Mouse (Mus musculus): ENCODE data around the gene Igtp.

DNA sequence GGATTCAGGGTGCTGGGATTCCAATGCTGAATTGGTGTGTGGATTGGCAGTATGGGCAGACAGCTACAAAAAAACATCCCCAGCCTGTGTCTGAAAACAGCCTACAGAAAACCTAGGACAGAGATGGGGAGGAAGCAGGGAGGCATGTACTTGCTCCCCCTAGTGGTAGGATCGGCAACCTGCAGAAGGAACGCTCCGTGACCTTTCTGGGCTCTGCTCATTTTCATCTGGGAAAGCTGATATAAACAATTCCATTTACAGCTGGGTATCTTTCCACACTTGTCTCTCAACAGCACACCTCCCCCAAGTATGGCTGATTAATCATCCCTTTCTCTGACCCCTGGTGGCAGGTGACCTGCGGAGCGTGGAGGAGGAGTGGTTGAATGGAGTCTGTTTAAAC is 26.3 kb downstream of the Igtp start:
- TF ChIP-seq CTCF (IDR thresholded peaks at IDR 0.05; ENCODE audit: control insufficient read depth, insufficient read depth, insufficient replicate concordance, low read depth, low read length) (peak; percentile 97), POLR2A (IDR thresholded peaks at IDR 0.05; ENCODE audit: control insufficient read depth, low read depth, low read length) (no peak)

All from testis, adult 2 months (tissue).